ENCODE assay signal across 24 mouse cellular contexts in the genomic region with DNA sequence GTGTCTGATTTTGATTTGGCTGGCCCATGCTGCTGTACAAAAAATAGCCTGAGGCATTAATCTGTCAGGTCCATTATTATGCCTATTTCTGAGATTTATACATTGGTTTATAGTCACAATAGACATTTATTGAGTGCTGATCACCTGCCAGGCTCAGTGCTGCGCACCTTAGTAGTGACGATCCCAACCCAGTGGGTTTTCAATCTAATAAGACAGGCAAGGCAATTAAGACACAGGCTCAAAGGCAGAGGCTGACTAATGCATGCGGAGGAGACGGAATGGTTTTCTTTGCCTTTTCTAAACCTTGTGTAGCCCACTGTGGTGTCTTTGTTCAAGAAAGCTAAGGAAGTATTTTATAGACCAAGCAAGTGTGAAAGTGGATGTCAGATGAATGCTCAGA.
A peak's percentile ranks its signal among the peaks of the same experiment; 100 is the strongest.
DNase-seq lines count a peak whose midpoint lies in the region; ATAC-seq and TF ChIP-seq lines count a peak whose summit lies in the region.
"Had no signal": no experiment of that assay in that cellular context is flagged by ENCODE, and none has a peak within 500 bp of the region (broad histone marks: within the 10 kb centered on the region; RNA-seq: fewer than 3 reads in every experiment).

No protein-coding gene starts in this region.

- H3K9ac ChIP-seq in midbrain, embryonic 11.5 days (ENCODE audit: low read length), result no peak overlapping the region
- H3K9ac ChIP-seq in midbrain, embryonic 13.5 days (replicated peaks), result no peak overlapping the region
- no peak overlapping the region for H3K9ac ChIP-seq in midbrain, postnatal 0 days (replicated peaks; ENCODE audit: low read length, poor library complexity, severe bottlenecking)
- H3K9ac ChIP-seq: limb, embryonic 12.5 days; liver, embryonic 15.5 days; lung, embryonic 14.5 days had no signal

- no peak overlapping the region for H3K4me2 ChIP-seq in midbrain, embryonic 11.5 days
- no peak overlapping the region for H3K4me2 ChIP-seq in midbrain, embryonic 13.5 days (replicated peaks)
- H3K4me2 ChIP-seq in midbrain, postnatal 0 days (ENCODE audit: low read depth, low read length, poor library complexity, severe bottlenecking), result no peak overlapping the region
- H3K4me2 ChIP-seq: limb, embryonic 12.5 days; liver, embryonic 15.5 days; lung, embryonic 14.5 days had no signal

- 0 out of 2 replicates have a peak, but pooled peaks have one; percentile 30 for ATAC-seq in midbrain, embryonic 11.5 days (ENCODE audit: low FRiP score)
- peak; percentile 45; the same call in 1 of the 2 replicates for ATAC-seq in midbrain, embryonic 13.5 days
- ATAC-seq in midbrain, postnatal 0 days (ENCODE audit: low FRiP score), result no peak
- no peak for ATAC-seq in erythroblast, adult 5-6 weeks (replicated peaks; ENCODE audit: low FRiP score, poor library complexity, severe bottlenecking)
- ATAC-seq: hindbrain, embryonic 16.5 days had no signal

- no peak overlapping the region for H3K4me3 ChIP-seq in midbrain, embryonic 11.5 days (ENCODE audit: low read depth, low read length)
- no peak overlapping the region for H3K4me3 ChIP-seq in midbrain, embryonic 10.5 days
- H3K4me3 ChIP-seq in midbrain, embryonic 13.5 days (replicated peaks), result no peak overlapping the region
- H3K4me3 ChIP-seq in midbrain, postnatal 0 days (ENCODE audit: low read depth, low read length), result no peak overlapping the region
- H3K4me3 ChIP-seq: heart, adult 2 months; left cerebral cortex, adult 2 months; limb, embryonic 12.5 days; liver, embryonic 15.5 days; myocyte had no signal

- DNase-seq in midbrain, embryonic 11.5 days (ENCODE audit: low spot score, missing footprints), result no peak
- DNase-seq in midbrain, embryonic 10.5 days (ENCODE audit: low spot score), result no peak
- peak; percentile 1 for DNase-seq in midbrain, postnatal 0 days (ENCODE audit: low spot score)
- peak; percentile 32 for DNase-seq in retina, postnatal 1 day
- DNase-seq in layer of hippocampus, postnatal 10 days (ENCODE audit: low spot score in 2 of 2), result no peak
- DNase-seq: adrenal gland, postnatal 36 days; B cell, adult 2 months; cerebellum, adult 2 months; cerebellum, postnatal 14 days; heart, adult 2 months; heart, postnatal 14 days; kidney, adult 8-10 months; kidney, postnatal 10 days; layer of hippocampus, adult 9-11 months; lung, embryonic 14.5 days; lung, postnatal 14 days; thymus, postnatal 4 days had no signal

- no peak for TF ChIP-seq CTCF in midbrain, postnatal 0 days (IDR thresholded peaks at IDR 0.05)

- no peaks in the 10 kb centered on the region for H3K36me3 ChIP-seq in midbrain, embryonic 11.5 days (ENCODE audit: control insufficient read depth, insufficient read depth, low read length)
- H3K36me3 ChIP-seq in midbrain, embryonic 10.5 days, result no peaks in the 10 kb centered on the region
- no peaks in the 10 kb centered on the region for H3K36me3 ChIP-seq in midbrain, embryonic 13.5 days
- no peaks in the 10 kb centered on the region for H3K36me3 ChIP-seq in midbrain, postnatal 0 days (ENCODE audit: insufficient read depth, low read length)
- H3K36me3 ChIP-seq: limb, embryonic 12.5 days; liver, embryonic 15.5 days had no signal

- no peaks in the 10 kb centered on the region for H3K4me1 ChIP-seq in midbrain, embryonic 11.5 days (ENCODE audit: control insufficient read depth, insufficient read depth, low read length)
- no peaks in the 10 kb centered on the region for H3K4me1 ChIP-seq in midbrain, embryonic 10.5 days
- no peaks in the 10 kb centered on the region for H3K4me1 ChIP-seq in midbrain, embryonic 13.5 days (replicated peaks)
- no peaks in the 10 kb centered on the region for H3K4me1 ChIP-seq in midbrain, postnatal 0 days (ENCODE audit: insufficient read depth, low read length)
- H3K4me1 ChIP-seq: limb, embryonic 12.5 days; liver, embryonic 15.5 days had no signal

- no peaks in the 10 kb centered on the region for H3K27me3 ChIP-seq in midbrain, embryonic 11.5 days (ENCODE audit: control insufficient read depth, insufficient read depth, low read length)
- no peaks in the 10 kb centered on the region for H3K27me3 ChIP-seq in midbrain, embryonic 10.5 days (ENCODE audit: low read depth, poor library complexity, severe bottlenecking)
- no peaks in the 10 kb centered on the region for H3K27me3 ChIP-seq in midbrain, embryonic 13.5 days
- H3K27me3 ChIP-seq in midbrain, postnatal 0 days (ENCODE audit: insufficient read depth, low read length), result no peaks in the 10 kb centered on the region
- H3K27me3 ChIP-seq: limb, embryonic 12.5 days; liver, embryonic 15.5 days had no signal

- H3K27ac ChIP-seq in midbrain, embryonic 11.5 days (ENCODE audit: low read depth, low read length), result no peak overlapping the region
- H3K27ac ChIP-seq in midbrain, embryonic 10.5 days (replicated peaks), result no peak overlapping the region
- no peak overlapping the region for H3K27ac ChIP-seq in midbrain, embryonic 13.5 days
- H3K27ac ChIP-seq in midbrain, postnatal 0 days (ENCODE audit: low read depth, low read length), result no peak overlapping the region
- H3K27ac ChIP-seq: heart, adult 2 months; left cerebral cortex, adult 2 months; limb, embryonic 12.5 days; liver, embryonic 15.5 days had no signal

- no peaks in the 10 kb centered on the region for H3K9me3 ChIP-seq in midbrain, embryonic 11.5 days (ENCODE audit: control insufficient read depth, low read length)
- no peaks in the 10 kb centered on the region for H3K9me3 ChIP-seq in midbrain, embryonic 10.5 days (replicated peaks)
- no peaks in the 10 kb centered on the region for H3K9me3 ChIP-seq in midbrain, embryonic 13.5 days
- no peaks in the 10 kb centered on the region for H3K9me3 ChIP-seq in midbrain, postnatal 0 days (ENCODE audit: low read length)
- H3K9me3 ChIP-seq: limb, embryonic 12.5 days; liver, embryonic 15.5 days had no signal

- 57% methylated on average over 4 of the region's 4 CpGs for WGBS in midbrain, embryonic 11.5 days
- 62% methylated on average over 4 of the region's 4 CpGs for WGBS in midbrain, embryonic 10.5 days
- 34% methylated on average over 4 of the region's 4 CpGs for WGBS in midbrain, embryonic 13.5 days
- WGBS in midbrain, postnatal 0 days, result 31% methylated on average over 4 of the region's 4 CpGs

Comparison
In these comparisons a context has a peak if more than half of its experiments do, and no peak if none do; other contexts are left out.
1. ATAC-seq: peak in midbrain, embryonic 11.5 days (single experiment) and midbrain, embryonic 13.5 days (single experiment); none in midbrain, postnatal 0 days (single experiment) and erythroblast, adult 5-6 weeks (single experiment).
2. DNase-seq: peak in midbrain, postnatal 0 days (single experiment) and retina, postnatal 1 day (single experiment); none in midbrain, embryonic 11.5 days (single experiment), midbrain, embryonic 10.5 days (single experiment) and layer of hippocampus, postnatal 10 days (0 of 2).